Mouse (Mus musculus) hindbrain, embryonic 10.5 days (tissue): ENCODE data around the gene Cbx4. TPM values are rescaled to one million over a fixed set of nuclear protein-coding genes. Genes with fewer than 3 reads are reported as not detected.
"Not testable (repeated sequence)": the region's sequence is repeated elsewhere in the genome, so short reads cannot be mapped to it uniquely, and the experiment has no call there.

ENCODE experiments used
- DNase-seq: peaks from one replicate; pipeline ENCODE4 v3.0.0-alpha.2; 2017; ENCODE audit warnings: low spot score
- H3K27ac ChIP-seq: fragments of 300-500 bp; sonication (generic); 2 replicates; pipeline ENCODE4 v1.5.1; 2016; ENCODE audit warnings: mild to moderate bottlenecking, moderate library complexity
- H3K27me3 ChIP-seq: fragments of 300-500 bp; sonication (generic); 2 replicates; pipeline ENCODE4 v1.6.1; 2016; ENCODE audit warnings: mild to moderate bottlenecking; ENCODE audit not compliant: poor library complexity, insufficient read depth, severe bottlenecking
- H3K36me3 ChIP-seq: fragments of 300-500 bp; sonication (generic); 2 replicates; pipeline ENCODE4 v1.6.1; 2016; ENCODE audit warnings: mild to moderate bottlenecking, moderate library complexity
- H3K4me1 ChIP-seq: fragments of 300-500 bp; sonication (generic); replicated peaks from 2 replicates; pipeline ENCODE4 v1.6.1; 2016; ENCODE audit warnings: mild to moderate bottlenecking
- H3K4me3 ChIP-seq: fragments of 300-500 bp; sonication (generic); 2 replicates; pipeline ENCODE4 v1.5.1; 2016; ENCODE audit warnings: mild to moderate bottlenecking, moderate library complexity
- H3K9me3 ChIP-seq: fragments of 300-500 bp; sonication (generic); 2 replicates; pipeline ENCODE4 v1.6.1; 2016; ENCODE audit warnings: mild to moderate bottlenecking, moderate library complexity
- WGBS: fragments of 180-500 bp; shearing (Covaris S2); methylation state at CpG from one replicate; pipeline ENCODE4 v1.1.7; 2016; 5-methylcytosine and 5-hydroxymethylcytosine counted together
- polyA plus RNA-seq: library from polyadenylated mRNA; unstranded; fragments of >200 nt; fragmentation: Nextera tagmentation; extraction: Ambion mirVana; gene quantifications from 2 replicates; pipeline ENCODE4 v1.2.1, GENCODE M21; 2016

The Cbx4 gene
- polyA plus RNA-seq, 1 experiment from 2014 or later = 8.2 TPM

DNA sequence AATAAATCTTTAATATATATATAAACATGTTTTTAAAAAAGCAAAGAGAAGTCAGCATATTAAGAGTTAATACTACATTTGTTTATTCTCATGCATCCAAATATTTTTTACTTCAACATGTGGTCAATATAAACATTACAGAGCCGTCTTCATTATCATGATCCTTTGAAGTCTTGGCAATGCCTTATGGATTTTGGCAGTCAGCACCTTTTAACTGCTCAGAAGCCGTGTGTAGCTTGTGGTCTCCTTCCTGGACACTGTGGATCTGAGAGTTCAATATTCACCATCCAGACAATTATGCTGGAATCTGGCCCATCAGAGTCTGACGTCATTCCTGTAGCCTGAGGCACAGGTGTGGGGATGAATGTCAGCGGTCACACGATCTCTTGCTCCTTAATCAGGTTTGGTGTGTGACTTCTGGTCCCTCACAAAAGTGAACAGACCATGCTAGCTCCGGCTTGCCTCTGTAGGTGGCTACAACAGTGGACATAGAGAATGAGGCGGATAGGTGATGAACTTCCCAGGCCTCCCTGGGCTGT lies 19.1 kb upstream of the Cbx4 start:
- DNase-seq = no peak
- peaks cover 31% of the 10 kb centered on the region for H3K4me1 ChIP-seq
- peak overlapping the region; percentile 68; the same call in 1 of the 2 replicates for H3K27ac ChIP-seq
- no peaks in the 10 kb centered on the region for H3K9me3 ChIP-seq
- H3K36me3 ChIP-seq = no peaks in the 10 kb centered on the region
- peaks cover 31% of the 10 kb centered on the region for H3K27me3 ChIP-seq
- 84% methylated on average over 7 of the region's 7 CpGs for WGBS
- no peak overlapping the region for H3K4me3 ChIP-seq

DNA sequence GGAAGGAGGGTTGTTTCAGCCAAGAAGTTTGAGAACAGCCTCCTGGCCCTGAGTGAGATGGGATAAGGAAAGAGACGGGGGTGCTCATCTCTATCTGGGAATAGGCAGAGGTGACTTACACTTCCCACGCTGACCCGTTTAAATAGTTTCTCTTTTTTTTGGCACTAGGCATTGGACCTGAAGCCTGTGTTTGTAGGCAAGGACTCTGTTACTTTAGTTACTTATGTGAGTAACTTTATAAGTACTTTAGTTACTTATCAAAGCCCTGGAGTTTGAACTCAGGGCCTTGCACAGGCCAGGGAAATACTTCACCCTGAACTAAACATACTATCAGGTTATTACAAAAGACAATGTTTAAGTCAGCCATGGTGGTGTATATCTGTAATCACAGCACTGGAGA lies 18.0 kb upstream of the Cbx4 start:
- DNase-seq = no peak
- H3K27me3 ChIP-seq = peaks cover 25% of the 10 kb centered on the region
- H3K9me3 ChIP-seq = no peaks in the 10 kb centered on the region
- no peak overlapping the region for H3K4me3 ChIP-seq
- H3K4me1 ChIP-seq = peaks cover 31% of the 10 kb centered on the region
- 88% methylated on average over 3 of the region's 3 CpGs for WGBS
- no peak overlapping the region for H3K27ac ChIP-seq
- no peaks in the 10 kb centered on the region for H3K36me3 ChIP-seq

DNA sequence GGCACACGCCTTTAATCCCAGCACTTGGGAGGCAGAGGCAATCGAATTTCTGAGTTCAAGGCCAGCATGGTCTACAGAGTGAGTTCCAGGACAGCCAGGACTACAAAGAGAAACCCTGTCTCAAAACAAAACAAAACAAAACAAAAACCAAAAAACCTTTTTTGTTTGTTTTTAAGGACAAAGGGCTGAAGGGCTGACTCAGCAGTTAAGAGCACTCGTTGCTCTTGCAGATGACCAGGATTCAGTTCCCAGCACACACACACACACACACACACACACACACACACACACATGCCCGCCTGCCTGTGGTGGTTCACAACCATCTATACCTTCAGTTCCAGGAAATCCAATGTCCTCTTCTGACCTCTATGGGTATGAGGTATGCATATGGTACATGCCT lies 14.3 kb upstream of the Cbx4 start:
- Histone ChIP-seq H3K4me1 (peaks cover 14% of the 10 kb centered on the region), H3K27me3 (peaks cover 28% of the 10 kb centered on the region)
- DNase-seq, H3K36me3 ChIP-seq, H3K27ac ChIP-seq, H3K4me3 ChIP-seq, H3K9me3 ChIP-seq: not testable (repeated sequence)
- 71% methylated on average over 4 of the region's 4 CpGs for WGBS

DNA sequence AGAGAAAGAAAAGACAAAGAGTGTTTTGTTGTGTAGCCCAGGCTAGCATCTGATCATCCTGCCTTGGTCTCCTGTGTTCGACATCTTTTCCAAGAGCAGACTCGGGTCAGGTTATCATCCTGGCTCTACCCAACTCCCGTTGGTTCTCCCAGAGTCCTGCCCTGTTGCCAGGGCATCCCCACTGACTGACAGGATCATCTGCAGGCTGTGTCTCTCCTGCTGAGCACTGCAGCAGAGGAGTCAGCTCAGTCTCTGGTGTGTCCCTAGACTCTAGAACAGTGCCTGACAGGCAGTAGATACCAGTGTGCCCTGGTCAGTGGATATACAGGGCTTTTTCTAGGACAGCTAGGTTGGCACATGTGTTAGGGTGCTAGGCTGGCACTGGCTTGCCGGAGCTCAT lies 12.2 kb upstream of the Cbx4 start:
- H3K36me3 ChIP-seq = no peaks in the 10 kb centered on the region
- H3K4me1 ChIP-seq = peaks cover 9% of the 10 kb centered on the region; the same call in 1 of the 2 replicates
- peaks cover 49% of the 10 kb centered on the region for H3K27me3 ChIP-seq
- no peaks in the 10 kb centered on the region for H3K9me3 ChIP-seq
- H3K4me3 ChIP-seq = no peak overlapping the region
- no peak for DNase-seq
- H3K27ac ChIP-seq = no peak overlapping the region
- 74% methylated on average over 4 of the region's 4 CpGs for WGBS

DNA sequence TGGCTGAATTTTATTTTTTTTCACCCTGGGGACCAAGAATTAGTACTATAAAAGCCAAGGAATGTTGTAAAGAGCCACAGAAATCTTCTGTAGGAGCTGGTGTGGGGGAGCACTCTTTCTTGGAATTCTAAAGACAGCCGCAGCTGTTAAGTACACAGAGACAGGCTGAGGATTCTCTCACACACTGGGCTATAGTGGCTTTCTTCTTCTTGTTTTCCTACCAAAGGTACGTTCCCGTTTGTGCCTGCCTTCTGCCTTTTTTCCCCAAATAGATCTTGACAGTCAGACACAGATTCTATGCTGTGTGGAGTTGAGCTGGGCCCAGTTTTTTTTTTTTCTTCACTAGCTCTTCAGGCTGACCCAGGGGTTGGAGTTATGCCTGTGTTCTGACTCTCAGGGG lies 9.4 kb upstream of the Cbx4 start:
- H3K27ac ChIP-seq = no peak overlapping the region
- no peak for DNase-seq
- no peaks in the 10 kb centered on the region for H3K36me3 ChIP-seq
- H3K27me3 ChIP-seq = peaks cover 72% of the 10 kb centered on the region
- no peaks in the 10 kb centered on the region for H3K9me3 ChIP-seq
- H3K4me3 ChIP-seq = no peak overlapping the region
- WGBS = 56% methylated on average over 3 of the region's 3 CpGs
- peaks cover 22% of the 10 kb centered on the region for H3K4me1 ChIP-seq

DNA sequence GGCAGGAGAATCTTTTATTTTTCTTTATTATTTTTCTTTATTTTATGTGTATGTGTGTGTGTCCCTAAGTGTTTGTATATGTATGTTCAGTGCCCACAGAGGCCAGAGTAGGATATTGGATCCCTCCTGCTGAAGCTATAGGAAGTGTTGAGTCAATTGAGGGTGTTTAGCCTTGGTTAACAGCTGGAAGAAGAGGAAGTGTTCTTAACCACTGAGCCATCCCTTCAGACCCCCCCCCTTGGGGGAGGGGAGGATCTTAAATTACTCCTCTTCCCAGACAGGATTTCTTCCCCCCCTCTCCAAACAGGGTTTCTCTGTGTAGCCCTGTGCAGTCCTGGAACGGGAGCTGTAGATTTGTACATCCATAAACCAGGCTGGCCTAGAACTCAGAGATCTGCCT lies 7.3 kb upstream of the Cbx4 start:
- no peak overlapping the region for H3K27ac ChIP-seq
- H3K27me3 ChIP-seq = peaks cover 93% of the 10 kb centered on the region
- DNase-seq = no peak
- peaks cover 43% of the 10 kb centered on the region for H3K4me1 ChIP-seq
- no peaks in the 10 kb centered on the region for H3K36me3 ChIP-seq
- no peaks in the 10 kb centered on the region for H3K9me3 ChIP-seq
- whole genome bisulfite sequencing = 76% methylated on average over 1 of the region's 1 CpGs
- no peak overlapping the region for H3K4me3 ChIP-seq

DNA sequence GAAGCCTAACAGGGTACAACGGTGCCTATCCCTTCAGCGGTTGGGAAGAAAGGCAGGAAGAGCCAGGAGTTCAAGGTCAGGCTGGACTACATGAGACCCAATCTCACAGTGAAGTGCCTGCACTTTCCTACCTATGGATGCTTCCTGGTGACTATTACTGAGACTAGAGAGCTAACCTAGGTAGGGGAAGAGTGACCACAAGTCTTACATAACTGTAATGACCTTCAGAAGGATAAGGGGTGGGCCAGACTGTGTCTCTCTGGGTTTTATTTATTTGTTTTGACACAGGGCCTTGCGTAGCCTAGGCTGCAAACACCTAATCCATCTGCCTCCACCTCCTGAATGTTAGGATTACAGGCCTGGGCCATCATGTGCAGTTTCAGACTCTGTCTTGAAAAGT lies 6.3 kb upstream of the Cbx4 start:
- H3K4me1 ChIP-seq = peaks cover 48% of the 10 kb centered on the region
- peaks cover 98% of the 10 kb centered on the region for H3K27me3 ChIP-seq
- no peak for DNase-seq
- H3K4me3 ChIP-seq = no peak overlapping the region
- no peaks in the 10 kb centered on the region for H3K36me3 ChIP-seq
- WGBS = 74% methylated on average over 3 of the region's 3 CpGs
- no peaks in the 10 kb centered on the region for H3K9me3 ChIP-seq
- H3K27ac ChIP-seq = no peak overlapping the region

DNA sequence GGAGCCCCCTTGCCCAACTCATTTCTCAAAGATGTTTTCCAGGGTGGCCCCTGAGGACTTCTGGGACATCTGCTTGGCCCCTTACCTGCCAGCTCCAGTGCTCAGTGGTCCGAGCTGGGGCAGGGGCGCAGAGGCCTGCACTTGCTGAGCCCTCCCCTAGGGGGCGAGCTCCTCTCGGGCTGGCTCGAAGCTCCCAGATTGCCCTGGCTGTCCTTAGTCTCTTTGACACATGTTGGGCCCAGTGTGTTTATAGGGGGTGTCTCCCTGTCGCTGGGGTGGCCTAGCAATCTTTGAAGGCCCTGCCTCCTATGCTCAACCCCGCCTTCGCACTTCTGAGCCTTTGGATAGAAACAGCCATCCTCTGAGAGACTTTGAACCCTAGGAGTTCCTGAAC lies 5.6 kb upstream of the Cbx4 start:
- 2% methylated on average over 8 of the region's 8 CpGs for WGBS

DNA sequence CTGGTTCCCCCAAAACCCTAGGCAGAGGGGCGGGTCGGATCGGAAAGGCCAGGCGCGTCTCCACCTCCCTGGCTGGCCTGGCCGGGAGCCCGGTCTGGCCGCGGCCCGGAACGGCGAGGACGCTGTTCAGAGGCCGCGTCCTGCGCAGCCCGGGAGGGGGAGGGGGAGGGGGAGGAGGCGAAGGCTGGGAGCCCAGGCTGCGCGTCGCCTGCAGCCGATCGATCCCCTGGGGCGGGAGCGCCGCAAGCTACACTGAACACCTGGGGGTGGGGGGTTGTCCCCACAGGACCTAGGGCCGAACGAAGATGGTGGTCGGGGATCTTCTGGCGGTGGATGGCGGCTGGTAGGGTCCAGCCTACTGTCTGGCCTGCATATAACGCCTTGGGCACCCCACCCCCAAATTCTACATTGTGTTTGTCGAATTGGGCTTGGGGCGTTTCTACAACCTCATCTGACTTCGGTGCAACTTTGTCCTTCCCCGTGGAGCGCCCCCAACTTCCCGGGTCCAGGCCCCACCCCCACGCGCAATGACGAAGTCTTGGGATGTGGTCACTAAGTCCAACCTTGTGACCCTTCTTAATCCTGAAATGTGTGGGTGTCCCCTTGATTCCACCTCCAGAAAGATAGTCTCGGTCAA lies 5.1 kb upstream of the Cbx4 start:
- H3K27ac ChIP-seq = peak overlapping the region; percentile 84
- H3K36me3 ChIP-seq = no peaks in the 10 kb centered on the region
- DNase-seq = no peak
- WGBS = under 1% methylated on average over 42 of the region's 42 CpGs
- H3K4me1 ChIP-seq = peaks cover 56% of the 10 kb centered on the region
- H3K27me3 ChIP-seq = peaks cover 98% of the 10 kb centered on the region
- H3K9me3 ChIP-seq = no peaks in the 10 kb centered on the region
- H3K4me3 ChIP-seq = peak overlapping the region; percentile 65

More for the DNA sequence above, 5.6 kb upstream of the Cbx4 start:
- Histone ChIP-seq H3K4me3 (peak overlapping the region; percentile 65), H3K27me3 (peaks cover 98% of the 10 kb centered on the region), H3K4me1 (peaks cover 54% of the 10 kb centered on the region), H3K9me3 (no peaks in the 10 kb centered on the region), H3K27ac (0 out of 2 replicates have a peak overlapping the region, but pooled peaks have one; percentile 31), H3K36me3 (no peaks in the 10 kb centered on the region)
- DNase-seq = peak; percentile 84

DNA sequence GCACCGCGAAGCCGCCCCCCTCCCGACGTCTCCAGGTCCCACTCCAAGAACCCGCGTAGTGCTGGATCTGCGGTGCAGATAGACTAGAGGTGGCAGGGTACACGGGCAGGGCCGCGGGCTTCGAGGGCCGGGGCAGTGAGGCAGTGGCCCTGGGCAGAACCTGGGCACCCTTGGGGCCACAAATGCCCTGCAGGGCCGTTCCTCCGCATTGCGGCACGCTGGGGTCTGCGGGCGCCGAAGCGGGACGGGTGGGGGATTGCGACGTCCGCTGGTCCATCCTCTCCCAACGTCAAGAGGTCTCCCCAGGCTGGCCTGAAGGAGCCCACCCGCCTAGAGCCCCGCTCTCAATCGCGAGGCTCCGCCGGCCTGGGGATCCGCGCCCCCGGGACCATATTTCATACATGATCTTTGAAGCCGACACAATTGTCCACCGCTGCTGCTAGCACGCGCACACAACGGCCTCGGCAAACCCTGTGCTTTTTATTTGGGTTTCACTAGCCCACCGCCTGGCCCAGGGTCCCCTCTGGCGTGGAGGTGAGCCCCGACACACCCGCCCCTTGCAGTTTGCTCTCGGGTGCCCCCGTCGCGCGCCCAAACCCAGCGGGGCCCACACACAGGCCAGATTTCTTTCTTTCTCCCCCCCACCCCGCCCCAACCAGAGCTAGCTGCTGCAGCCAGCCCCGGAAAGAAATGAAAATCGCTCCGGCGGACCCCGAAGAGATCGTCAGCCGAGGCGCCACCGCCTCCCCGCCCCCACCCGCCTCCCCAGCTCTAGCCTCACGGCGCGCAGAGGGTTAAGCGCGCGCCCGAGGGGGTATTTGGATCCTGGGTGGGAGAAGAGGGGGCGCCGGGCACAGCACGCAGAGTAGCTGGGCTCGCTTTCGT lies 4.3 kb upstream of the Cbx4 start:
- Histone ChIP-seq H3K36me3 (no peaks in the 10 kb centered on the region), H3K4me1 (peaks cover 58% of the 10 kb centered on the region), H3K4me3 (peak overlapping the region; percentile 65), H3K27me3 (peaks cover 91% of the 10 kb centered on the region), H3K9me3 (no peaks in the 10 kb centered on the region), H3K27ac (peak overlapping the region; percentile 84)
- DNase-seq = peak; percentile 74
- under 1% methylated on average over 75 of the region's 75 CpGs for WGBS

DNA sequence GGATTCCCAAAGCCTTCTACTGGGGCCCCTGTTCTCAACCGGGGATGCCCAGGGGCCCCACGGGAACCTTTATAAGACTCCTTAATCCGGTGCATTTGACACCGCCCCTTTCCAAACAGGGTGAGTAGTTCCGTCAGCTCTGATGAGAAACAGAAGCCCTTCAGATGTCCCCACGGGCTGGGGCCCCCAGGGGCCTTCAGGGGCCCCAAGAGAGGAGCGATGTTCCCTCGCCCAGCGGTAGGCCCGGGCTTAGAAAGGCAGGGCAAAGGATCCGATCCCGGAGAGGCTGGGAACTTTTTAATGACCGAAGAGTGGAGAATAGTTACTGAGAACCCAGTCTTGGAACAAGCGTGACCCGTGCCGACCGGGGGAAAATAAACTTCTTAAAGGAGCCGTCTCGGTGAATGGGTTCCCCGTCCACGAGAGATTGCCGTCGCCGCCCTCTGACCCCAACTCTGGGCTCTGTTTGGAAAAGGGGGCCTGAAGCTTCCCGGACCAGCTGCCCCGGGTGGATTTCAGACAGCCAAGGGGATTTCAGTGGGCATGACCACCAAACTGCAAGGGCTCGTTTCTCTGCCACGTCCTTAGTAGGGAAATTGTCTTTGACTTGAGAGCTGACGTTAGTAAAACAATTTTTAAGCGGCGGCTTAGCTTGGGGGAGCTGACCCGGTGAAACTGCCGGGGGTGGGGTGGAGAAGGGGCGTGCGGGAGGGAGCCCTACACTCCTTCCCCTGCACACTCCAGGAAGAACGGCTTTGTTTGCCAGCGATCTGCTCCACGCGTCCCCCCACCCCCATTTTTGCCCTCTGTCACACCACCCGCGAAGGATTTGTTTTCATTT lies 3.4 kb upstream of the Cbx4 start:
- H3K27me3 ChIP-seq = peaks cover 86% of the 10 kb centered on the region
- H3K9me3 ChIP-seq = no peaks in the 10 kb centered on the region
- under 1% methylated on average over 41 of the region's 41 CpGs for WGBS
- peak overlapping the region; percentile 65 for H3K4me3 ChIP-seq
- peak; percentile 49 for DNase-seq
- H3K36me3 ChIP-seq = no peaks in the 10 kb centered on the region
- peak overlapping the region; percentile 84 for H3K27ac ChIP-seq
- peaks cover 66% of the 10 kb centered on the region for H3K4me1 ChIP-seq

DNA sequence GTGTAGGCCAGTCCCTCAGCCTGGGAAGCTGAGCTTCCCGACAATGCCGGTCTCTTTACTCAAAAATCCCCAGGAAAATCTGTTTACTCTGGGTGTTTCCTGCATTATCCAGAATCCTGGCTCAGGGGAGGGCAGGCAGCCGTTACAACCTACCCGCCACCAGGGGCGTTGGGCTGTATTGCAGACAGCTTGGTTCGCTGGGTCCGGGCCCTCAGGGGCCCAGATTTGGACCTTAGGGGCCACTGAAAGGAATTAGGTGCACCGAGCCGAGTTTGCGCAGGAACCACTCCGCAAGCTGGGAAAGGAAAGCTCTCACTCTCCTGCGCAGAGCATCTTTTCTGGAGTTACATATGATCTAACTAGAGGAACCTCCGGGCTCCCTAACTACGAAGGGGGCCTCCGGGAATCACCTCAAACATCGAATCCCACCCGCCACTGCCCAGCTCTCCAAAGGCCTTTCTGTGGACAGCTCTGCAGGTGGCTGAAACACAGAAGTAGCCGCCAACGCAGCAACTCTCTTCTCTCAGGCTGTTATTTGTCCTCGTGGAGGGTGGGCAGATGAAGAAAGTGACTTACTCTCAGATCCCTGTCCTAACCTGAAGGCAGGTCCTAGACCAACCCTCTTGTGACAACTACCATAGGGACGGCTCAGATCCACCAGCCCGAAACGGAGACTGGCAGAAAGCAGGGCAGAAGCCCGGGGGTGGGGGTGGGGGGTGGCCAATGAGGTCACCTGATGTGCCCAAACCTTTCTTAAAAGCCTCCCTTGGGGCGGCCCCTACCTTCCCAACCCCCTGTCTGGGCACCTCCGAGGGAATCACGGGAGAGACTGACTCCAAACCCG lies 2.6 kb upstream of the Cbx4 start:
- Histone ChIP-seq H3K27ac (no peak overlapping the region), H3K4me1 (peaks cover 74% of the 10 kb centered on the region), H3K36me3 (no peaks in the 10 kb centered on the region), H3K9me3 (no peaks in the 10 kb centered on the region), H3K4me3 (peak overlapping the region; percentile 65; the same call in 1 of the 2 replicates), H3K27me3 (peaks cover 86% of the 10 kb centered on the region)
- under 1% methylated on average over 28 of the region's 28 CpGs for WGBS
- peak; percentile 50 for DNase-seq
